In the genomic region with DNA sequence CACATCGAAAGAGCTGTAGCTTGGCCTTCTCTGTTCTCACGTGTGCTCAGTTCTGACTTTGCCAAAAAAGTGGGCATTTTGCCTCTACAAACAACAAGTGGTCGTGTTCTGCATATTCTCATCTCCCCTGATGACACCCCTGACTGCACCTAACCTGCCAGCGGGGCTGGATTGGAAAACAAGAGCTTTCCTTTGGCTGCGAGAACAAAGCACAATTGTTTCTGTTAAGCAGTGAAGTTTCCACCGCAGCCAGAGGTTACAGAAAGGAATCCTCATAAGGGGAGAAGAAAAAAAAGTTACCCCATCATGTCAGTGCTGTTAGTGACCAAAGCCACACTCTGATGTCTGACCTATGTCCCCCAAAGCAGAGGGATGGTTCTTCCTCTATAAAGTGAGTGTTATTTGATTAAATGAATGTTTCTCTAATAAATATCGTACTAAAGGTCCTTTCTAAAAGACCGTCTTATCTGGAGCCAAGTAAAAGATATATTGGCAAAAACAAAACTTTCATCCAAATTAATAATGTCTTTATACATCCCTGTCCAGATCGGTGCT, we compare ENCODE assay signal across 28 mouse cellular contexts.
A peak's percentile ranks its signal among the peaks of the same experiment; 100 is the strongest.
DNase-seq lines count a peak whose midpoint lies in the region; ATAC-seq and TF ChIP-seq lines count a peak whose summit lies in the region.
"Had no signal": no experiment of that assay in that cellular context is flagged by ENCODE, and none has a peak within 500 bp of the region (broad histone marks: within the 10 kb centered on the region; RNA-seq: fewer than 3 reads in every experiment).

No protein-coding gene starts in this region.

- H3K4me1 ChIP-seq in lung, postnatal 0 days (ENCODE audit: insufficient read depth, low read depth, low read length), result no peaks in the 10 kb centered on the region
- no peaks in the 10 kb centered on the region; the same call in 1 of the 2 replicates for H3K4me1 ChIP-seq in embryonic facial prominence, embryonic 14.5 days (ENCODE audit: control insufficient read depth, insufficient read depth, low read length)
- H3K4me1 ChIP-seq: hindbrain, embryonic 12.5 days; neural tube, embryonic 13.5 days had no signal

- no peak overlapping the region for H3K9ac ChIP-seq in lung, postnatal 0 days (replicated peaks; ENCODE audit: low read depth)
- no peak overlapping the region for H3K9ac ChIP-seq in embryonic facial prominence, embryonic 14.5 days (ENCODE audit: low read depth, low read length)
- H3K9ac ChIP-seq: hindbrain, embryonic 12.5 days; liver, embryonic 14.5 days; midbrain, embryonic 12.5 days; neural tube, embryonic 13.5 days had no signal

- peak overlapping the region; percentile 90 for H3K27ac ChIP-seq in layer of hippocampus, adult 2 months
- no peak overlapping the region for H3K27ac ChIP-seq in lung, postnatal 0 days (ENCODE audit: low read length)
- H3K27ac ChIP-seq in embryonic facial prominence, embryonic 14.5 days (replicated peaks; ENCODE audit: low read depth, low read length), result no peak overlapping the region
- H3K27ac ChIP-seq: gastrocnemius, adult 2 months; hindbrain, embryonic 12.5 days; liver, embryonic 14.5 days; midbrain, embryonic 12.5 days; neural tube, embryonic 13.5 days had no signal

- intact Hi-C loops in heart, postnatal 10 days (cut with DNase I), result no loop called here

- no peak for TF ChIP-seq EP300 in lung, postnatal 0 days (IDR thresholded peaks at IDR 0.05)

- no peaks in the 10 kb centered on the region for H3K36me3 ChIP-seq in lung, postnatal 0 days (ENCODE audit: insufficient read depth, low read length)
- H3K36me3 ChIP-seq in embryonic facial prominence, embryonic 14.5 days (ENCODE audit: control insufficient read depth, insufficient read depth, low read length), result no peaks in the 10 kb centered on the region
- H3K36me3 ChIP-seq: hindbrain, embryonic 12.5 days; midbrain, embryonic 12.5 days; neural tube, embryonic 13.5 days had no signal

- 44% methylated on average over 9 of the region's 9 CpGs for WGBS in lung, postnatal 0 days
- WGBS in embryonic facial prominence, embryonic 14.5 days, result 43% methylated on average over 9 of the region's 9 CpGs

- no peak for TF ChIP-seq CTCF in layer of hippocampus, adult 2 months (conservative IDR thresholded peaks at IDR 0.05)
- no peak for TF ChIP-seq CTCF in lung, postnatal 0 days (IDR thresholded peaks at IDR 0.05)

- no peak overlapping the region for H3K4me2 ChIP-seq in lung, postnatal 0 days (replicated peaks; ENCODE audit: low read depth, low read length)
- H3K4me2 ChIP-seq in embryonic facial prominence, embryonic 14.5 days (ENCODE audit: low read depth, low read length), result no peak overlapping the region
- H3K4me2 ChIP-seq: hindbrain, embryonic 12.5 days; midbrain, embryonic 12.5 days; neural tube, embryonic 13.5 days had no signal

- H3K4me3 ChIP-seq in layer of hippocampus, adult 2 months, result no peak overlapping the region
- H3K4me3 ChIP-seq in lung, postnatal 0 days (ENCODE audit: low read depth, low read length), result no peak overlapping the region
- H3K4me3 ChIP-seq in embryonic facial prominence, embryonic 14.5 days (ENCODE audit: low read depth, low read length), result no peak overlapping the region
- H3K4me3 ChIP-seq: erythroblast, embryonic 14.5 days; gastrocnemius, adult 2 months; hindbrain, embryonic 12.5 days; midbrain, embryonic 12.5 days; neural tube, embryonic 13.5 days had no signal

- H3K27me3 ChIP-seq in lung, postnatal 0 days (replicated peaks; ENCODE audit: insufficient read depth, low read length), result no peaks in the 10 kb centered on the region
- H3K27me3 ChIP-seq in embryonic facial prominence, embryonic 14.5 days (replicated peaks; ENCODE audit: control insufficient read depth, insufficient read depth, low read length), result no peaks in the 10 kb centered on the region
- H3K27me3 ChIP-seq: hindbrain, embryonic 12.5 days; midbrain, embryonic 12.5 days; neural tube, embryonic 13.5 days had no signal

- H3K9me3 ChIP-seq in lung, postnatal 0 days (ENCODE audit: low read length), result no peaks in the 10 kb centered on the region
- H3K9me3 ChIP-seq in embryonic facial prominence, embryonic 14.5 days (ENCODE audit: control insufficient read depth, low read length), result no peaks in the 10 kb centered on the region
- H3K9me3 ChIP-seq: hindbrain, embryonic 12.5 days; midbrain, embryonic 12.5 days; neural tube, embryonic 13.5 days had no signal

- ATAC-seq in lung, postnatal 0 days, result no peak
- no peak for ATAC-seq in embryonic facial prominence, embryonic 14.5 days (ENCODE audit: low read depth)
- ATAC-seq: CD4-positive, CD25-positive, alpha-beta regulatory T cell, adult 4 months; intestine, embryonic 16.5 days had no signal

- DNase-seq in heart, postnatal 10 days, result peak; percentile 9 to 15
- DNase-seq in heart, adult 8-10 months (ENCODE audit: low spot score), result no peak
- DNase-seq in layer of hippocampus, adult 2 months (ENCODE audit: low spot score in 2 of 2), result no peak
- no peak for DNase-seq in layer of hippocampus, adult 9-11 months
- peak; percentile 6 for DNase-seq in lung, postnatal 0 days (ENCODE audit: low spot score)
- DNase-seq in lung, postnatal 4 days, result no peak
- peak; percentile 79 for DNase-seq in embryonic facial prominence, embryonic 14.5 days (ENCODE audit: low spot score)
- DNase-seq: adrenal gland, postnatal 14 days; cerebellum, adult 11-12 months; cerebellum, adult 9-11 months; gastrocnemius, adult 2 months; gastrocnemius, postnatal 36 days; kidney, adult 8-10 months; kidney, postnatal 25 days; layer of hippocampus, postnatal 36 days; left cerebral cortex, postnatal 4 days; liver; lung, postnatal 14 days; right cerebral cortex, postnatal 4 days; thymus, adult 2 months; thymus, postnatal 36 days had no signal

Comparison
In these comparisons a context has a peak if more than half of its experiments do, and no peak if none do; other contexts are left out.
1. DNase-seq: peak in heart, postnatal 10 days (2 of 2), lung, postnatal 0 days (single experiment) and embryonic facial prominence, embryonic 14.5 days (single experiment); none in heart, adult 8-10 months (single experiment), layer of hippocampus, adult 2 months (0 of 2), layer of hippocampus, adult 9-11 months (single experiment) and lung, postnatal 4 days (0 of 2).